Mouse (Mus musculus) neural tube, embryonic 12.5 days (tissue): ENCODE data around the gene Ell. TPM values are rescaled to one million over a fixed set of nuclear protein-coding genes. Genes with fewer than 3 reads are reported as not detected.
A peak's percentile ranks its signal among the peaks of the same experiment; 100 is the strongest.
"Not testable (repeated sequence)": the region's sequence is repeated elsewhere in the genome, so short reads cannot be mapped to it uniquely, and the experiment has no call there.

ENCODE experiments used
- ATAC-seq: fragments of 200-750 bp; cut with Nextera tagmentation; 2 replicates; pipeline ENCODE4 v1.8.0; 2017; ENCODE audit warnings: low read depth, mild to moderate bottlenecking, moderate TSS enrichment, moderate library complexity; ENCODE audit not compliant: low FRiP score
- H3K27ac ChIP-seq: fragments of 300-500 bp; sonication (generic); 2 replicates; pipeline ENCODE4 v1.5.1; 2016
- H3K27me3 ChIP-seq: fragments of 300-500 bp; sonication (generic); replicated peaks from 2 replicates; pipeline ENCODE4 v1.6.1; 2016; ENCODE audit warnings: mild to moderate bottlenecking
- H3K36me3 ChIP-seq: fragments of 300-500 bp; sonication (generic); 2 replicates; pipeline ENCODE4 v1.6.1; 2016; ENCODE audit warnings: mild to moderate bottlenecking
- H3K4me1 ChIP-seq: fragments of 300-500 bp; sonication (generic); 2 replicates; pipeline ENCODE4 v1.6.1; 2016
- H3K4me2 ChIP-seq: fragments of 300-500 bp; sonication (generic); replicated peaks from 2 replicates; pipeline ENCODE4 v1.6.1; 2016; ENCODE audit warnings: mild to moderate bottlenecking
- H3K4me3 ChIP-seq: fragments of 300-500 bp; sonication (generic); 2 replicates; pipeline ENCODE4 v1.5.1; 2016
- H3K9ac ChIP-seq: fragments of 300-500 bp; sonication (generic); 2 replicates; pipeline ENCODE4 v1.6.1; 2016; ENCODE audit warnings: mild to moderate bottlenecking
- H3K9me3 ChIP-seq: fragments of 300-500 bp; sonication (generic); 2 replicates; pipeline ENCODE4 v1.6.1; 2016; ENCODE audit warnings: mild to moderate bottlenecking
- WGBS: fragments of 180-500 bp; shearing (Covaris S2); methylation state at CpG from one replicate; pipeline ENCODE4 v1.1.7; 2016; 5-methylcytosine and 5-hydroxymethylcytosine counted together
- polyA plus RNA-seq: library from polyadenylated mRNA; unstranded; fragments of >200 nt; fragmentation: Nextera tagmentation; extraction: Ambion mirVana; gene quantifications from 2 replicates; pipeline ENCODE4 v1.2.1, GENCODE M21; 2016

Ell gene
- polyA plus RNA-seq, 1 experiment from 2014 or later = 19.5 TPM

DNA sequence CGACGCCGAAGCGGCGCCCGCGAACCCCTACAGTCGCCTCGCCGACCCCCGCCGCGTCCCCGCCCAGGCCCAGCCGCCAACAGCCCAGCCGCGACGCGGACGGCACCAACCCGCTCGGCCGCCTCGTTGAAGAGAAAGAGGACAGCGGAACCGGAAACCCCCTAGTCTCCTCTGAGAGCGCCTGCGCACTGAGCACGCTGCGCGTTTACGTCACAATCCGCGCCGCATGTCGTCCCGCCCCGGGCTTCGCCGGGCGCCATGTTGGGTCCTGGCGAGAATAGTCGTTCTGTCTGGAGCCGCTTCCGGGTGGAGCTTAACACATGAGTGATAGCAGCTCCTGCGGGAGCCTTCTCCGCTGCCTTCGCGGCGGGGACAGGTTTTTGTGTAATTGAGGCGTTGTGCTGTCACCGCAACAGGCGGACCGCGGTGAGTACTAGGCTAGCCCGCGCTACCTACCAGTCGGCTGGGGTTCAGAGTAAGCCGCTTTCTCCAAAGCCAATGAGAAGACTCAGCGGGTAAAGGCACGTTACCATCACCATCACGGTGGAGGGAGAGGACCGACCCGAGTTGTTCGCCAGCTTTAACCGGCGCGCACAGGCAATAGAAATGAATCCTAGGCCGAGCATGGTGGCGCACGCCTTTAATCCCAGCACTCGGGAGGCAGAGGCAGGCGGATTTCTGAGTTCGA is 28.9 kb upstream of the Ell start, which contains the start of gene Uba52:
TSS of gene Uba52 (minus strand) at position 574 of the 688 bp plus-strand sequence.
- 1% methylated on average over 73 of the region's 74 CpGs for WGBS
- no peaks in the 10 kb centered on the region for H3K9me3 ChIP-seq

DNA sequence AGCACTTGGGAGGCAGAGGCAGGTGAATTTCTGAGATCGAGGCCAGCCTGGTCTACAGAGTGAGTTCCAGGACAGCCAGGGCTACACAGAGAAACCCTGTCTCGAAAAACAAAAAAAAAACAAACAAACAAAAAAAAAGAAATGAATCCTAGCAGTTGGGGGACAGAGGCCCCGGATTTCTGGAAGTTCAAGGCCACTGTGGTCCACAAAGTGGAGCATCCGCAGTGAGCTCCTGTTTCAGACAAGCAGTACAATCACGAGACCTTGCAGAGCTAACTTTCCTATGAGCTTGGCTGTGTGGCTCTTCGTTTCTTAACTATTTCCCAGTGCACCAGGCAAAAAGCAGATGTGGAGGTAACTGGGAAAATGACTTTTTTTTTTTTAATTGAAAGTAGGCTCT is 28.1 kb upstream of the Ell start:
- Histone ChIP-seq H3K4me1 (peaks cover 23% of the 10 kb centered on the region), H3K4me2 (peak overlapping the region; percentile 90), H3K9ac (0 out of 2 replicates have a peak overlapping the region, but pooled peaks have one; percentile 97), H3K4me3 (peak overlapping the region; percentile 98), H3K36me3 (peaks cover 44% of the 10 kb centered on the region)
- H3K9me3 ChIP-seq, H3K27ac ChIP-seq, H3K27me3 ChIP-seq, ATAC-seq: not testable (repeated sequence)
- 84% methylated on average over 6 of the region's 6 CpGs for WGBS

More for the DNA sequence above, 28.9 kb upstream of the Ell start, which contains the start of gene Uba52:
- Histone ChIP-seq H3K36me3 (peaks cover 38% of the 10 kb centered on the region), H3K27ac (peak within 1 kb of the TSS; percentile 85), H3K27me3 (no peaks in the 10 kb centered on the region), H3K4me1 (peaks cover 31% of the 10 kb centered on the region), H3K4me2 (peak within 1 kb of the TSS; percentile 90), H3K4me3 (peak within 1 kb of the TSS; percentile 98), H3K9ac (peak within 1 kb of the TSS; percentile 97)
- ATAC-seq = peak; percentile 77

- 99% methylated on average over 2 of the region's 2 CpGs for WGBS
- no peak overlapping the region for H3K4me3 ChIP-seq
- no peaks in the 10 kb centered on the region for H3K27me3 ChIP-seq
- no peak for ATAC-seq
- H3K9ac ChIP-seq = no peak overlapping the region
- H3K36me3 ChIP-seq = peaks cover 49% of the 10 kb centered on the region
- peak overlapping the region; percentile 90; the same call in 1 of the 2 replicates for H3K4me2 ChIP-seq
- no peaks in the 10 kb centered on the region for H3K9me3 ChIP-seq
- peaks cover 21% of the 10 kb centered on the region for H3K4me1 ChIP-seq
- no peak overlapping the region for H3K27ac ChIP-seq
Observed at GRCm38 (mm10) chr8:70511770-70512169, 27.5 kb upstream of the Ell start.

GRCm38 (mm10) chr8:70512253-70512903 is 26.9 kb upstream of the Ell start:
- H3K36me3 ChIP-seq = peaks cover 45% of the 10 kb centered on the region
- H3K27me3 ChIP-seq = no peaks in the 10 kb centered on the region
- no peak overlapping the region for H3K4me2 ChIP-seq
- ATAC-seq = no peak
- no peaks in the 10 kb centered on the region for H3K9me3 ChIP-seq
- WGBS = 97% methylated on average over 11 of the region's 11 CpGs
- H3K27ac ChIP-seq = no peak overlapping the region
- no peak overlapping the region for H3K9ac ChIP-seq
- peaks cover 18% of the 10 kb centered on the region for H3K4me1 ChIP-seq
- H3K4me3 ChIP-seq = no peak overlapping the region

DNA sequence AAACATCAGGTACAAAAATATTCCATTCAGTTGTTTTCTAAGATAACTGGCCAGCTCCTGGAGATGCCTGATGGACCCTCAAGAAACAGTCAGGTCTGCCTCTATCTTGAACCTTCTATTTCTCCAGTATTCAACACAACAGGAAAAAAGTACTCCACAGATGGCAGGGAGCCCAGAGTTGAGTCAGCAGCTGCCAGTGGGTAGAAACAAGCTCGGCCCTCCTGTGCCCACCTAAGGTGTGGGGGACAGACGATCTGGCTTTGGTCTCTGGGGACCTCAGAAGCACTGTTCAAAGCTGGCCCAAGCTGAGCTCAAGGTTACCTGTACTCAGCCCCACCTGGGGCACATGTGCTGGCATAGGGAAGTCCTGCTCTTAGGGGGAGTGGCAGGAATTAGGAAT is 25.8 kb upstream of the Ell start:
- Histone ChIP-seq H3K4me1 (peaks cover 17% of the 10 kb centered on the region), H3K4me2 (no peak overlapping the region), H3K27ac (no peak overlapping the region), H3K9me3 (no peaks in the 10 kb centered on the region), H3K4me3 (no peak overlapping the region), H3K27me3 (no peaks in the 10 kb centered on the region), H3K9ac (no peak overlapping the region), H3K36me3 (peaks cover 44% of the 10 kb centered on the region)
- ATAC-seq = no peak
- 92% methylated on average over 2 of the region's 2 CpGs for WGBS

DNA sequence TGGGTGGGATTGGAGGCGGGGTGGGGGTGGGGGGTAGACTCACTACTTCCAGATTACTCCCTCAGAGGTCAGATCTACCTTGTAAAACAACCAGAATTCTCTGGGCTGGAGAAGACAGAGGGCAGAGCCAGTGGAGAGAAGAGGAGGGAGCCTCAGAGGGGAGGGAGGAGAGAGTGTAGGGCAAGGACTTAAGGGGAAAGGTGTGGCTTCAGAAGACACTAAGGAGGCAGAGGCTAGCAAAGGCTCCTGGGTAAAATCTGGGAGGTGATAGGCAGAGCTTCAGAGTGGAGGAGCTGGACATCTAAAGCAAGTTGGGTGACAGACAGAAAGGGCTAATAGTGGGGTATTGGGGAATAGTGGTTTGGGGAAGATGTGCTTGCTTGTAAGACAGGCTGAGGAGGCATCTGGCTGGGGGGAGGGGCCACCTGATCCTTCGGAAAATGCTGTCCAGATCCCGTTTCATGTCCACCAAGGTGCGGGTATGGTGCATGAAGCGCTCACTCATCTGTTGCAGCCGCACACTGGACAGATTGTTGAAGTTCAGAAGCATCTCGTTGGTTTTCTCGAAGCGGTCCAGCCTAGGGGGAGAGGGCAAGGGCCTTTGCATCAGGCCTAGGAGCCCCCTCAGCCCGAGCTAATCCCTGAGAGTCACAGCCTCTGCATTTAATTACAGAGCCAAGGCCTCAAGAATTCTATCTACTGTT is 21.2 kb upstream of the Ell start:
- H3K27me3 ChIP-seq = no peaks in the 10 kb centered on the region
- WGBS = 83% methylated on average over 10 of the region's 10 CpGs
- ATAC-seq = no peak
- no peaks in the 10 kb centered on the region for H3K9me3 ChIP-seq
- H3K4me3 ChIP-seq = no peak overlapping the region
- no peak overlapping the region for H3K27ac ChIP-seq
- H3K4me1 ChIP-seq = peaks cover 9% of the 10 kb centered on the region; the same call in 1 of the 2 replicates
- peaks cover 44% of the 10 kb centered on the region for H3K36me3 ChIP-seq
- H3K4me2 ChIP-seq = no peak overlapping the region
- H3K9ac ChIP-seq = no peak overlapping the region

DNA sequence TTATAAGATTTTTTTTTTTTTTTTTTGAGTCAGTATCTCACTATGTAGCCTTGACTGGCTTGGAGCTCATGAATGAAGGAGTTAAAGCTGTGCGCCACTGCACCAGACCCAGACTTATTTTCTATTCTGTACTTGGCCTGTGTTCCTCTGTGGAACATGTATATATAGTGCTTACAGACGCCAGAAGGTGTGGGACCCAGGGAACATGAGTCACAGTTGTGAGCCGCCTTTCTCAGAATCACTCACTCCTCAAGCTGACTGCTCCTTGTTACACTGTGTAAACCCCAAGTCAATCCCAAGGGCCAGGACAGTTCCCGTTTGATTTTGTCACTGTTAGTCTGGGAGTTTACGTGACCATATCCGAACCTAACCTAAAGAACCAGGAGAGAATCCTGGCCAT is 20.2 kb upstream of the Ell start:
- ATAC-seq = no peak
- Histone ChIP-seq H3K4me1 (peaks cover 9% of the 10 kb centered on the region; the same call in 1 of the 2 replicates), H3K36me3 (peaks cover 36% of the 10 kb centered on the region), H3K9me3 (no peaks in the 10 kb centered on the region), H3K27me3 (no peaks in the 10 kb centered on the region), H3K27ac (no peak overlapping the region), H3K9ac (no peak overlapping the region), H3K4me2 (no peak overlapping the region), H3K4me3 (no peak overlapping the region)
- 95% methylated on average over 6 of the region's 6 CpGs for WGBS

GRCm38 (mm10) chr8:70519606-70520005 is 19.7 kb upstream of the Ell start:
- no peak overlapping the region for H3K27ac ChIP-seq
- no peak overlapping the region for H3K4me3 ChIP-seq
- H3K4me2 ChIP-seq = no peak overlapping the region
- no peaks in the 10 kb centered on the region for H3K9me3 ChIP-seq
- 74% methylated on average over 2 of the region's 2 CpGs for WGBS
- peaks cover 9% of the 10 kb centered on the region; the same call in 1 of the 2 replicates for H3K4me1 ChIP-seq
- H3K36me3 ChIP-seq = peaks cover 32% of the 10 kb centered on the region
- no peak for ATAC-seq
- no peaks in the 10 kb centered on the region for H3K27me3 ChIP-seq
- H3K9ac ChIP-seq = no peak overlapping the region

- Histone ChIP-seq H3K27me3 (no peaks in the 10 kb centered on the region), H3K4me1 (peaks cover 17% of the 10 kb centered on the region), H3K4me3 (peak overlapping the region; percentile 81), H3K36me3 (peaks cover 16% of the 10 kb centered on the region), H3K27ac (peak overlapping the region; percentile 60), H3K9ac (peak overlapping the region; percentile 76), H3K4me2 (peak overlapping the region; percentile 82), H3K9me3 (no peaks in the 10 kb centered on the region)
- WGBS = under 1% methylated on average over 51 of the region's 51 CpGs
- ATAC-seq = peak; percentile 74
Observed at GRCm38 (mm10) chr8:70522592-70523403, 16.5 kb upstream of the Ell start.

DNA sequence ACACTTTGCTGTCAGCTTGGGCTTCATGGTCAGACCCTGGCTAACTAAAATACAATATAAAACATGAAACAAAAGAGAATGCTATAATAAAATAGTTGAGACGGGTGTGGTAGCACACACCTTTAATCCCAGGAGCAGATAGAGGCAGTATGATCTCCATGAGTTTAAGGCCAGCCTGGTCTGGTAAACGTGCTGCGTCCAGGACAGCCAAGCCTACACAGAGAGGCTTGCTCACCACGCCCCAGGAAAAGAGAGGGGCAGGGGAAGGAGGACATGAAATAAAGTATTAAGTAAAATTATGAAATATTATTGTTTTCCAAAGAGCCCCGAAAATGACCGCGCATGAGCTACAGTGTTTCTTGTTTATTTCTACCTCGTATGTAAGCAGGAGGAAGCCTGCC is 12.1 kb upstream of the Ell start:
- peak overlapping the region; percentile 82 for H3K4me2 ChIP-seq
- H3K27ac ChIP-seq = peak overlapping the region; percentile 50; the same call in 1 of the 2 replicates
- H3K9me3 ChIP-seq = no peaks in the 10 kb centered on the region
- no peaks in the 10 kb centered on the region for H3K27me3 ChIP-seq
- WGBS = 3% methylated on average over 8 of the region's 8 CpGs
- peaks cover 22% of the 10 kb centered on the region for H3K36me3 ChIP-seq
- ATAC-seq = peak; percentile 19; the same call in 1 of the 2 replicates
- peaks cover 27% of the 10 kb centered on the region for H3K4me1 ChIP-seq
- peak overlapping the region; percentile 75 for H3K4me3 ChIP-seq
- peak overlapping the region; percentile 77 for H3K9ac ChIP-seq

DNA sequence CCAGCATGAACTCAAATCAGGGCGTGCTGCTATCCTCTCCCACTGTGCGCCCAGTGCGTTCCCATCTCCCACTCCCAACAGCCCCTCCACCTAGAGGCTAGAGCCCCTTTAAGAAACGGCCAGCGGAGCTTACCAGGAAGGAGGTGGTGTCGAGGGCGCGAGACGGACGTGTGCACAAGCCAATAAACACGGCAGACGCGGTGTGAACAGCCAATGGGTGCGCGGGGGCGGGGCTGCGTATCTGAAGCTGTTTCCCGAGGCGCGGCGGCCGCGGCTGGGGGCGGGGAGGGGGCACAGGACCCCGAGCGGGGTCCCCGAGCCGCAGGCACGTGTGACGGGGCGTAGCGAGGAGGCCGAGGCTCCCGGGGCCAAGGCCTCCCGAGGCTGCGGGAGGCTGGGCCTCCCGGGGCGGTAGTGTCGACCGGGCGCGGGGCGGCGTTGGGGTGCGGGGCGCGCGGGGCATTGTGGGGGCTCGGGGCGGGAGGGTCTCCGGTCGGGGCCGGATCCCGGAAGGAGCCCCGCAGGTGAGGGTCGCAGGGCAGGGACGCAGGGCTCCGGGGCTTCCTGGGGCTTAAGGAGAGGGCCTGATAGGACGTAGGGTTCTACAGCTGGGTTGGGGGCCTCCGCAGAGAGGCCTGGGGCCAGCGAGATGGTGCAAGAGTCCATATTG is 11.6 kb upstream of the Ell start, which contains the start of the genes Fkbp8 and Kxd1:
TSS of gene Fkbp8 (plus strand) at position 213 of the 670 bp plus-strand sequence.
TSS of gene Kxd1 (minus strand) at position 445 of the 670 bp plus-strand sequence.
- ATAC-seq = peak; percentile 92
- under 1% methylated on average over 59 of the region's 61 CpGs for WGBS

More for the DNA sequence above, 11.6 kb upstream of the Ell start, which contains the start of the genes Fkbp8 and Kxd1:
- Histone ChIP-seq H3K4me1 (peaks cover 21% of the 10 kb centered on the region), H3K36me3 (peaks cover 27% of the 10 kb centered on the region), H3K9ac (peak within 1 kb of the TSS; percentile 77), H3K27me3 (no peaks in the 10 kb centered on the region), H3K4me3 (peak within 1 kb of the TSS; percentile 75), H3K27ac (peak within 1 kb of the TSS; percentile 50; the same call in 1 of the 2 replicates), H3K4me2 (peak within 1 kb of the TSS; percentile 82), H3K9me3 (no peaks in the 10 kb centered on the region)
